Mouse (Mus musculus): ENCODE data around the gene Dgkz. TPM values are rescaled to one million over a fixed set of nuclear protein-coding genes. Genes with fewer than 3 reads are reported as not detected.

The Dgkz gene
- polyA plus RNA-seq, 1 experiment, result 1,103 TPM

DNA sequence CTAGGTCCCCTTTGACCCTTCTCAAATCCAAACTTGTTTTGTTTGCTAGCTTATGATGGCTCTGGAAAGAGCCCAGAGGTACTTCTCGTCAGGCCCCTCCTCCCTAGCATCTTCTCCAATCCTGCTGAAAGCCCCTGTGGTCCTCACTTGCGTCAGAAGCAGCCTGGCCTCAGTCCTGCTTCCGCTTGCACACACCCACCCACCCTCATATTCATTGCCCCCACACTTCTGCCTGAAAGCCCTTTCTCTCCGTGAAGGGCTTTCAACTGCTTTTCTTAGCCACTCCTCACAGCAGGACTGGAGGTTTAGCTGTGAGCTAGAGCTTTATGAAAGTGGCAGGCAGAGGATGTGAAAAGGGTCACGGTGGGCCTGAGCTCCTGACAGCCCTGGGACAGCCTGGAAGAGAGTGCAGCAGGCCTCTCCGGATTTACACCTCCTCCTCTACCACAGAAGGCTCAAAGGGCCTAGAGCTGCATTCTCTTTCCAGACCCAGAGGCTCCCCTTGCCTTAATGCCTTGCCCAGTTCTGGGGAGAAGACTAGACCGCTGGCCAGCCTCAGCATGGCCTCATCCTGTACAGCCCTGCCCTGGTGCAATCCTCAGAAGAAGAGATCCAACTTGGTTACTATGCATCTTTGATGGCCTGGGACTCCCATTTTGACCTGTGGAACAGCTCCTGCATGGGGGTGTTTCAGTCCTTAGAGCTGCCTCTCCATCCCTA lies 2.1 kb downstream of the Dgkz start:
- TF ChIP-seq CTCF (IDR thresholded peaks at IDR 0.05; ENCODE audit: borderline replicate concordance, control insufficient read depth, extremely low read depth, insufficient read depth, low read length, poor library complexity) (no peak), POLR2A (IDR thresholded peaks at IDR 0.05; ENCODE audit: control insufficient read depth, extremely low read depth, insufficient read depth, low read length, poor library complexity) (no peak)
- no peak for DNase-seq
- peaks cover 28% of the 10 kb centered on the region for H3K4me1 ChIP-seq (replicated peaks; ENCODE audit: control insufficient read depth, insufficient read depth, low read length)
- no peak overlapping the region for H3K4me3 ChIP-seq (ENCODE audit: control insufficient read depth, insufficient read depth, low read length)
- peaks cover 17% of the 10 kb centered on the region; the same call in 1 of the 2 replicates for H3K27me3 ChIP-seq (ENCODE audit: control insufficient read depth, insufficient read depth, low read length)
- WGBS, result 93% methylated on average over 7 of the region's 7 CpGs
- no peak overlapping the region for H3K27ac ChIP-seq (ENCODE audit: control insufficient read depth, insufficient read depth, low read length)
- no peaks in the 10 kb centered on the region for H3K36me3 ChIP-seq (ENCODE audit: control insufficient read depth, insufficient read depth, low read length)

DNA sequence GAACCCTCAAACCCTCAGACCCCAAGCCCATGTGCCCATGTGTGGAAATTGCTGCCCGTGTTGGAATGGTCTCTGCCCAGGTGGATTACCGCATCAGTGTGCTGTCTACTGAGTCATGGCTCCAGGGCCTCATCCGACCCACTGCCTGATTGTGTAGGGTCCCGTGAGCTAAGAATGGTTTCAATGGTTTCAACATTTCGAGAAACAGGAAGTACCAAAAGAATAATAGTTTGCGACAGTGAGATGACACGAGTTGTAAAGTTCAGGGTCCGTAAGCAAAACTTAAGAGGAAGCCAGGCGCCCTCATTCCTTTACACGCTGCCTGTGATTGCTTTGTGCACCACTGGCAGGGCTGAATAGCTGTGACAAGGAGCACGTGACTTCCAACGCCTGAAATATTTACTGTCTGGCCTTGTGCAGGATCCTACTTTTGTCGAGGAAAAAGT lies 3.5 kb downstream of the Dgkz start:
- TF ChIP-seq CTCF (IDR thresholded peaks at IDR 0.05; ENCODE audit: borderline replicate concordance, control insufficient read depth, extremely low read depth, insufficient read depth, low read length, poor library complexity) (no peak), POLR2A (IDR thresholded peaks at IDR 0.05; ENCODE audit: control insufficient read depth, extremely low read depth, insufficient read depth, low read length, poor library complexity) (no peak)
- H3K27me3 ChIP-seq (ENCODE audit: control insufficient read depth, insufficient read depth, low read length), result peaks cover 17% of the 10 kb centered on the region; the same call in 1 of the 2 replicates
- H3K4me1 ChIP-seq (replicated peaks; ENCODE audit: control insufficient read depth, insufficient read depth, low read length), result peaks cover 24% of the 10 kb centered on the region
- no peak for DNase-seq
- WGBS, result 9% methylated on average over 13 of the region's 13 CpGs
- H3K27ac ChIP-seq (ENCODE audit: control insufficient read depth, insufficient read depth, low read length), result no peak overlapping the region
- H3K36me3 ChIP-seq (ENCODE audit: control insufficient read depth, insufficient read depth, low read length), result no peaks in the 10 kb centered on the region
- H3K4me3 ChIP-seq (ENCODE audit: control insufficient read depth, insufficient read depth, low read length), result peak overlapping the region; percentile 3; the same call in 1 of the 2 replicates

DNA sequence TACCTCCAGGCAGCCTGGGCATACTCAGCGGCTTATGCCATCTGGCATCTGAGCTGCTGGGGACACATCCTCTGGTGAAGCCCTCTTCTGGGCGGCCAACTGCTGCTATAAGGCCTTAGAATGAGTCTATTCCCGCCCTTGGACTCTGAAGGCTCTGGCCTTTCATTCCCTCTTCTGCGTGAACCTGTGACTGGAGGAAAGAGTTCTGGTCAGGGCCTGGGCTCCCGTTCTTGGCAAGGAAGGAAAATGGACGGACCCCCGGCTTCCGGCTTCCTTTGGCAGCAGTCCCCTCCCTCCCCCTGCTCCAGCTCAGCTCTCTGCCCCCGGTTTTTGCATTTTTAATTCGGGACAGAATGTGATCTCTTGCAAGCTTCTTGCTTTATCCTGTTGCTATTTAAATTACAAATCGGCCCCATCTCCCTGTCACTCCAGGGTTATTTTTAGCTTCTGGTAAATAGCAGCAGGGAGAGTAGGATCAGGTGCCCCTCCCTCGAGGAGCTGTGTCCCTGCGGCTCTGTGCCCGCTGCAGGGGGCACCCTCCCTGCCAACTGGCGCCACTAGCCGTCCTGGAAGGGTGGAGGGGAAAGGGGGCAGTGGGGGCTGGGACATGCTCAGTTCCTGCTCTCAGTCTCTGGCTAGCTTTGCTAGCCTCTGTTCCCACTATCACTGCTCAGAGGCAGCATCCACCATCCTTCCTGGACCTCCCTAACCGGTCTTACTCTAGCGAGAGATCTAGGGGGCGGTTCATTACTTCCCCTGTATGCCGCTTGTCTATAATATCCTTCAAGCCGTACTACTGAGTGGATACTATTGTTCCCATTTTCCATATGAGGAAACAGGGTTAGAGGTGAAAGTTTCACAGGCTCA lies 4.2 kb downstream of the Dgkz start:
- TF ChIP-seq CTCF (IDR thresholded peaks at IDR 0.05; ENCODE audit: borderline replicate concordance, control insufficient read depth, extremely low read depth, insufficient read depth, low read length, poor library complexity), result no peak
- no peak for TF ChIP-seq POLR2A (IDR thresholded peaks at IDR 0.05; ENCODE audit: control insufficient read depth, extremely low read depth, insufficient read depth, low read length, poor library complexity)
- peaks cover 24% of the 10 kb centered on the region for H3K4me1 ChIP-seq (replicated peaks; ENCODE audit: control insufficient read depth, insufficient read depth, low read length)
- no peak for DNase-seq
- H3K36me3 ChIP-seq (ENCODE audit: control insufficient read depth, insufficient read depth, low read length), result no peaks in the 10 kb centered on the region
- peaks cover 17% of the 10 kb centered on the region; the same call in 1 of the 2 replicates for H3K27me3 ChIP-seq (ENCODE audit: control insufficient read depth, insufficient read depth, low read length)
- no peak overlapping the region for H3K27ac ChIP-seq (ENCODE audit: control insufficient read depth, insufficient read depth, low read length)
- 43% methylated on average over 21 of the region's 21 CpGs for WGBS
- peak overlapping the region; percentile 3; the same call in 1 of the 2 replicates for H3K4me3 ChIP-seq (ENCODE audit: control insufficient read depth, insufficient read depth, low read length)

DNA sequence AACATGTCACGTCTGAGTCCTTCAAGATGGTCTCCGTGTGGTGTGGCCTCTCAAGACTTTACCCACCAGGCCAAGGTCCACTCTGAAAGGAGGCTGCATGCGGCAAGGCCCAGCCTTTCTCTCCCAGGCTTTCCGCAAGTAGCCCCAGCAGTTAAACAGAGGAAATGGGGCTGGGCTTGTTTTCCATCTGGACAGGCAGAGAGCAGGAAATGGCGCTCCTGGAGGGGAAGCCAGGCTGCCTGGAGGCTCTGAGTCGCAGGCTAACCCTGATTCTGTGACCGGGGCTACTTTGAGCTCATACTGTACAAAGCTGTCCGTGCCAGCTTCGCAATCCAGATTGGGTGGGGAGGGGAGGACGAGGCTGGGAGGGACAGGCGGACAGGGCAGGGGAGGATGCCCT lies 7.7 kb downstream of the Dgkz start:
- no peak for DNase-seq
- 88% methylated on average over 11 of the region's 11 CpGs for WGBS
- Histone ChIP-seq H3K27ac (ENCODE audit: control insufficient read depth, insufficient read depth, low read length) (no peak overlapping the region), H3K4me3 (ENCODE audit: control insufficient read depth, insufficient read depth, low read length) (no peak overlapping the region), H3K27me3 (ENCODE audit: control insufficient read depth, insufficient read depth, low read length) (no peaks in the 10 kb centered on the region), H3K36me3 (ENCODE audit: control insufficient read depth, insufficient read depth, low read length) (no peaks in the 10 kb centered on the region), H3K4me1 (replicated peaks; ENCODE audit: control insufficient read depth, insufficient read depth, low read length) (peaks cover 33% of the 10 kb centered on the region)
- TF ChIP-seq POLR2A (IDR thresholded peaks at IDR 0.05; ENCODE audit: control insufficient read depth, extremely low read depth, insufficient read depth, low read length, poor library complexity) (no peak), CTCF (IDR thresholded peaks at IDR 0.05; ENCODE audit: borderline replicate concordance, control insufficient read depth, extremely low read depth, insufficient read depth, low read length, poor library complexity) (no peak)

DNA sequence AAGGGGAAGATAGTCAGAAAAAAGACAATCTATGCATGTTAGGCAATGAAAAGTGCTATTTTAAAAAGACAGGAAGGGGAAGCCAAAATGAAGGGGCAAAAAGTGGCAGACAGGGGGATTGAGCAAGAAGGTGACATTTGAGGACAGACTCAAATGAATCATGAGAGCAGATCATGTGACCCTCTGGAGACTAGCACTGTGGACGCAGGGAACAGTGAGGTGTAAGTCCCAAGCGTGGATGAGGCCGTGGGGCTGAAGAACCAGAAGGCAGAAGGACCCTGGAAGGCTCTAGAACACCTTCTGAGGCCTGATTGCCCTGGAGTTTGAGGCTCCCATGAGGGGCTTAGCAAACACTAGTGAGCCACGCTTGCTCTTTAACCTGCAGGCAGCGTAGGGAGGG lies 9.3 kb downstream of the Dgkz start:
- no peak overlapping the region for H3K4me3 ChIP-seq (ENCODE audit: control insufficient read depth, insufficient read depth, low read length)

DNA sequence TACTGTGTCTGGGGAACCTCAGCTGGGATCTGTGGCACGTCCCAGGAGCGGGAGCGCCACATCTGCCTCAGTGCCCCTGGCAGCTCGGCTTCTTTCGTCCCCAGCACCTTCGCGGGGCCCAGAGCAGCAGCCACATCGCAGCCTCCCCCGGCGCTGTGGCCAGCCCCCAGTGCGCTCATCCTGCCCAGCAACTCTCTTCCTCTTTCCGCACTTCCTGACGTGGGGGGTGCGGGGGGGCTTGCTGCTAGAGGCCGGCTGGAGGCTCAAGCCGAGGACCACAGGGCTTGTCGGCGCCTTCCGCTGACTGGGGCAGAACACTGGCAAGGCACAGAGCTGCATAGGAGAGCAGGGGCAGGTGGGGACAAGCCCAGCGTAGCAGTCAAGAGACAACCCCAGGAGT lies 10.2 kb downstream of the Dgkz start:
- no peaks in the 10 kb centered on the region for H3K36me3 ChIP-seq (ENCODE audit: control insufficient read depth, insufficient read depth, low read length)
- H3K4me1 ChIP-seq (replicated peaks; ENCODE audit: control insufficient read depth, insufficient read depth, low read length), result peaks cover 34% of the 10 kb centered on the region
- H3K27ac ChIP-seq (ENCODE audit: control insufficient read depth, insufficient read depth, low read length), result no peak overlapping the region
- TF ChIP-seq POLR2A (IDR thresholded peaks at IDR 0.05; ENCODE audit: control insufficient read depth, extremely low read depth, insufficient read depth, low read length, poor library complexity), result 0 out of 2 replicates have a peak, but pooled peaks have one; percentile 17
- TF ChIP-seq CTCF (IDR thresholded peaks at IDR 0.05; ENCODE audit: borderline replicate concordance, control insufficient read depth, extremely low read depth, insufficient read depth, low read length, poor library complexity), result no peak
- WGBS, result 9% methylated on average over 20 of the region's 20 CpGs
- H3K27me3 ChIP-seq (ENCODE audit: control insufficient read depth, insufficient read depth, low read length), result no peaks in the 10 kb centered on the region
- 0 out of 2 replicates have a peak overlapping the region, but pooled peaks have one; percentile 10 for H3K4me3 ChIP-seq (ENCODE audit: control insufficient read depth, insufficient read depth, low read length)
- DNase-seq, result peak; percentile 56

More for the DNA sequence above, 9.3 kb downstream of the Dgkz start:
- peaks cover 28% of the 10 kb centered on the region for H3K4me1 ChIP-seq (replicated peaks; ENCODE audit: control insufficient read depth, insufficient read depth, low read length)
- WGBS, result 84% methylated on average over 5 of the region's 5 CpGs
- no peak for TF ChIP-seq POLR2A (IDR thresholded peaks at IDR 0.05; ENCODE audit: control insufficient read depth, extremely low read depth, insufficient read depth, low read length, poor library complexity)
- no peak for TF ChIP-seq CTCF (IDR thresholded peaks at IDR 0.05; ENCODE audit: borderline replicate concordance, control insufficient read depth, extremely low read depth, insufficient read depth, low read length, poor library complexity)
- no peaks in the 10 kb centered on the region for H3K27me3 ChIP-seq (ENCODE audit: control insufficient read depth, insufficient read depth, low read length)
- DNase-seq, result no peak
- no peaks in the 10 kb centered on the region for H3K36me3 ChIP-seq (ENCODE audit: control insufficient read depth, insufficient read depth, low read length)
- H3K27ac ChIP-seq (ENCODE audit: control insufficient read depth, insufficient read depth, low read length), result no peak overlapping the region
